Mouse (Mus musculus): ENCODE data around the gene Gm20388. TPM values are rescaled to one million over a fixed set of nuclear protein-coding genes. Genes with fewer than 3 reads are reported as not detected.

The Gm20388 gene
- polyA plus RNA-seq, 1 experiment = 49.7 TPM

GRCm38 (mm10) chr8:122236521-122236920, 2325.9 kb downstream of the Gm20388 start:
- TF ChIP-seq POLR2A (IDR thresholded peaks at IDR 0.05; ENCODE audit: low read depth, low read length) (no peak), CTCF (conservative IDR thresholded peaks at IDR 0.05; ENCODE audit: insufficient read depth, insufficient read length, low read depth, low read length) (no peak)
- Histone ChIP-seq H3K27ac (ENCODE audit: insufficient read depth, low read depth, low read length) (no peak overlapping the region), H3K4me3 (ENCODE audit: insufficient read depth, low read depth, low read length) (no peak overlapping the region), H3K4me1 (ENCODE audit: control insufficient read depth, insufficient read depth, low read length) (no peaks in the 10 kb centered on the region), H3K36me3 (ENCODE audit: control insufficient read depth, insufficient read depth, low read length) (no peaks in the 10 kb centered on the region), H3K27me3 (replicated peaks; ENCODE audit: control insufficient read depth, insufficient read depth, low read length) (no peaks in the 10 kb centered on the region)
- no peak for DNase-seq
- WGBS = 83% methylated on average over 3 of the region's 3 CpGs

GRCm38 (mm10) chr8:122238225-122238624, 2327.6 kb downstream of the Gm20388 start:
- Histone ChIP-seq H3K27me3 (replicated peaks; ENCODE audit: control insufficient read depth, insufficient read depth, low read length) (no peaks in the 10 kb centered on the region), H3K4me3 (ENCODE audit: insufficient read depth, low read depth, low read length) (no peak overlapping the region), H3K36me3 (ENCODE audit: control insufficient read depth, insufficient read depth, low read length) (no peaks in the 10 kb centered on the region), H3K4me1 (ENCODE audit: control insufficient read depth, insufficient read depth, low read length) (no peaks in the 10 kb centered on the region), H3K27ac (ENCODE audit: insufficient read depth, low read depth, low read length) (no peak overlapping the region)
- TF ChIP-seq CTCF (conservative IDR thresholded peaks at IDR 0.05; ENCODE audit: insufficient read depth, insufficient read length, low read depth, low read length) (no peak), POLR2A (IDR thresholded peaks at IDR 0.05; ENCODE audit: low read depth, low read length) (no peak)
- 72% methylated on average over 11 of the region's 11 CpGs for WGBS
- DNase-seq = no peak

- TF ChIP-seq CTCF (conservative IDR thresholded peaks at IDR 0.05; ENCODE audit: insufficient read depth, insufficient read length, low read depth, low read length) (no peak), POLR2A (IDR thresholded peaks at IDR 0.05; ENCODE audit: low read depth, low read length) (no peak)
- H3K4me3 ChIP-seq (ENCODE audit: insufficient read depth, low read depth, low read length) = no peak overlapping the region
- WGBS = 68% methylated on average over 8 of the region's 8 CpGs
- no peaks in the 10 kb centered on the region for H3K4me1 ChIP-seq (ENCODE audit: control insufficient read depth, insufficient read depth, low read length)
- no peaks in the 10 kb centered on the region for H3K27me3 ChIP-seq (replicated peaks; ENCODE audit: control insufficient read depth, insufficient read depth, low read length)
- no peak overlapping the region for H3K27ac ChIP-seq (ENCODE audit: insufficient read depth, low read depth, low read length)
- DNase-seq = no peak
- H3K36me3 ChIP-seq (ENCODE audit: control insufficient read depth, insufficient read depth, low read length) = no peaks in the 10 kb centered on the region
Measured at GRCm38 (mm10) chr8:122238731-122239130, 2328.1 kb downstream of the Gm20388 start.

- H3K4me3 ChIP-seq (ENCODE audit: insufficient read depth, low read depth, low read length) = no peak overlapping the region
- no peak for DNase-seq
- H3K27me3 ChIP-seq (replicated peaks; ENCODE audit: control insufficient read depth, insufficient read depth, low read length) = no peaks in the 10 kb centered on the region
- no peaks in the 10 kb centered on the region for H3K4me1 ChIP-seq (ENCODE audit: control insufficient read depth, insufficient read depth, low read length)
- H3K36me3 ChIP-seq (ENCODE audit: control insufficient read depth, insufficient read depth, low read length) = no peaks in the 10 kb centered on the region
- TF ChIP-seq CTCF (conservative IDR thresholded peaks at IDR 0.05; ENCODE audit: insufficient read depth, insufficient read length, low read depth, low read length) (no peak), POLR2A (IDR thresholded peaks at IDR 0.05; ENCODE audit: low read depth, low read length) (no peak)
- no peak overlapping the region for H3K27ac ChIP-seq (ENCODE audit: insufficient read depth, low read depth, low read length)
- WGBS = 81% methylated on average over 16 of the region's 16 CpGs
Measured at GRCm38 (mm10) chr8:122240241-122241026, 2329.8 kb downstream of the Gm20388 start.

- whole genome bisulfite sequencing = 75% methylated on average over 4 of the region's 4 CpGs
- H3K4me3 ChIP-seq (ENCODE audit: insufficient read depth, low read depth, low read length) = no peak overlapping the region
- DNase-seq = no peak
- no peaks in the 10 kb centered on the region for H3K36me3 ChIP-seq (ENCODE audit: control insufficient read depth, insufficient read depth, low read length)
- TF ChIP-seq CTCF (conservative IDR thresholded peaks at IDR 0.05; ENCODE audit: insufficient read depth, insufficient read length, low read depth, low read length) (no peak), POLR2A (IDR thresholded peaks at IDR 0.05; ENCODE audit: low read depth, low read length) (no peak)
- no peak overlapping the region for H3K27ac ChIP-seq (ENCODE audit: insufficient read depth, low read depth, low read length)
- no peaks in the 10 kb centered on the region for H3K27me3 ChIP-seq (replicated peaks; ENCODE audit: control insufficient read depth, insufficient read depth, low read length)
- no peaks in the 10 kb centered on the region for H3K4me1 ChIP-seq (ENCODE audit: control insufficient read depth, insufficient read depth, low read length)
Measured at GRCm38 (mm10) chr8:122243310-122243709, 2332.7 kb downstream of the Gm20388 start.

GRCm38 (mm10) chr8:122245161-122245560, 2334.5 kb downstream of the Gm20388 start:
- TF ChIP-seq CTCF (conservative IDR thresholded peaks at IDR 0.05; ENCODE audit: insufficient read depth, insufficient read length, low read depth, low read length) (no peak), POLR2A (IDR thresholded peaks at IDR 0.05; ENCODE audit: low read depth, low read length) (no peak)
- Histone ChIP-seq H3K4me1 (ENCODE audit: control insufficient read depth, insufficient read depth, low read length) (no peaks in the 10 kb centered on the region), H3K4me3 (ENCODE audit: insufficient read depth, low read depth, low read length) (no peak overlapping the region), H3K36me3 (ENCODE audit: control insufficient read depth, insufficient read depth, low read length) (no peaks in the 10 kb centered on the region), H3K27ac (ENCODE audit: insufficient read depth, low read depth, low read length) (no peak overlapping the region), H3K27me3 (replicated peaks; ENCODE audit: control insufficient read depth, insufficient read depth, low read length) (no peaks in the 10 kb centered on the region)
- no peak for DNase-seq
- WGBS = 65% methylated on average over 6 of the region's 6 CpGs

GRCm38 (mm10) chr8:122246257-122247211, 2335.9 kb downstream of the Gm20388 start:
- Histone ChIP-seq H3K27ac (ENCODE audit: insufficient read depth, low read depth, low read length) (no peak overlapping the region), H3K36me3 (ENCODE audit: control insufficient read depth, insufficient read depth, low read length) (no peaks in the 10 kb centered on the region), H3K27me3 (replicated peaks; ENCODE audit: control insufficient read depth, insufficient read depth, low read length) (no peaks in the 10 kb centered on the region), H3K4me3 (ENCODE audit: insufficient read depth, low read depth, low read length) (no peak overlapping the region), H3K4me1 (ENCODE audit: control insufficient read depth, insufficient read depth, low read length) (no peaks in the 10 kb centered on the region)
- no peak for TF ChIP-seq POLR2A (IDR thresholded peaks at IDR 0.05; ENCODE audit: low read depth, low read length)
- TF ChIP-seq CTCF (conservative IDR thresholded peaks at IDR 0.05; ENCODE audit: insufficient read depth, insufficient read length, low read depth, low read length) = no peak
- 42% methylated on average over 12 of the region's 12 CpGs for WGBS
- no peak for DNase-seq

All from kidney, adult 2 months (tissue).